Mouse (Mus musculus): ENCODE measurements around the gene Gp1bb. TPM values are rescaled to one million over a fixed set of nuclear protein-coding genes. Genes with fewer than 3 reads are reported as not detected.

Gp1bb gene
- 5.1 and 6.0 TPM in 2 replicates for polyA plus RNA-seq (2015; fragmentation: Nextera tagmentation; extraction: Ambion mirVana)

GRCm38 (mm10) chr16:18622019-18622418, at the start of gene Gp1bb:
Gene Gp1bb, minus strand, starts transcription at chr16:18622403.
- H3K4me1 ChIP-seq, result peaks cover 37% of the 10 kb centered on the region
- H3K4me3 ChIP-seq, result peak within 1 kb of the TSS; percentile 44
- no peak within 1 kb of the TSS for H3K9ac ChIP-seq
- H3K4me2 ChIP-seq, result peak within 1 kb of the TSS; percentile 79
- H3K9me3 ChIP-seq (replicated peaks), result no peaks in the 10 kb centered on the region
- WGBS, result 9% methylated on average over 17 of the region's 17 CpGs
- H3K36me3 ChIP-seq (ENCODE audit: poor library complexity, severe bottlenecking), result peaks cover 44% of the 10 kb centered on the region
- no peak within 1 kb of the TSS for H3K27ac ChIP-seq
- ATAC-seq, result no peak
- peaks cover 94% of the 10 kb centered on the region for H3K27me3 ChIP-seq

DNA sequence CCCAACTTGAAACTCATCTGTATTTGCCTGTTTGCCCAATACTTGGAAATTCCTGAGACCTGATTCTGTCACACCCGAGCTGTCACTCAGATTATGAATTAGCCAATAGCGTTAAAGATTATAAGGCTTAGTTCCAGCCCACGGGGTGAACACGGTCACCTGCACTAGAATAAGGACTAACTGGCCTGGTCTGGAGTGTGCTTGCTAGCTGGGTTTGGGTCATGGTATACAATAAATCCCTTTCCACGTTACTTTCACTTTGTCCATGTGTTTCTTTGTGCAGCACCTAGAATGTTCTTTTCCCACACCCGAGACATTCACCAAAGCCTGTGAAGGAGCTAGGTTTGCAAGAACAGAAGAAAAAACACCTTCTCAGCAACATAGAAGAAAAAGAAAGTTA, 47.7 kb upstream of the Gp1bb start:
- H3K27ac ChIP-seq, result no peak overlapping the region
- H3K27me3 ChIP-seq, result no peaks in the 10 kb centered on the region
- H3K4me3 ChIP-seq, result no peak overlapping the region
- no peaks in the 10 kb centered on the region for H3K4me1 ChIP-seq
- H3K9ac ChIP-seq, result no peak overlapping the region
- H3K4me2 ChIP-seq, result no peak overlapping the region
- WGBS, result 71% methylated on average over 6 of the region's 6 CpGs
- no peaks in the 10 kb centered on the region for H3K36me3 ChIP-seq (ENCODE audit: poor library complexity, severe bottlenecking)
- no peaks in the 10 kb centered on the region for H3K9me3 ChIP-seq (replicated peaks)
- no peak for ATAC-seq

DNA sequence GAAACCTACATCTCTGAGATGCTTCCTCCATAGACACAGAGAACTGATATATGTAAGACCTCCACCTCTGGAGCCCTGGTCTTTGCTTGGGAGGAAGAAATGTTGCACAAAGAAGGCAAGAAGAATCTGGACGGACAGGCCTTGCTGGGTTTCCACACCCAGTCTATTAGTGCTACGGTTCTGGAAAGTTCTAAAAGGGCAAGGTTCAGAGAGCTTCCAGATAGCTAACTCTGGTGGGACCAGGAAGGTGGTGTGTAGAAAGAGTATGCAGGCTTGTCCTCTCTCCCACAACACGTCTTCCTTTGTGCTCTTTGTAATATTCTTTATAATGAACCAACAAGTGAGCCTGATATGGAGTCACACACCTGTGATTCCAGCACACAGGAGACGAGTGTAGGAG, 36.4 kb upstream of the Gp1bb start:
- 80% methylated on average over 4 of the region's 4 CpGs for WGBS
- Histone ChIP-seq H3K27ac (no peak overlapping the region), H3K4me3 (no peak overlapping the region), H3K4me1 (no peaks in the 10 kb centered on the region), H3K4me2 (no peak overlapping the region), H3K27me3 (no peaks in the 10 kb centered on the region), H3K36me3 (ENCODE audit: poor library complexity, severe bottlenecking) (no peaks in the 10 kb centered on the region), H3K9ac (no peak overlapping the region), H3K9me3 (replicated peaks) (no peaks in the 10 kb centered on the region)
- ATAC-seq, result no peak

GRCm38 (mm10) chr16:18655372-18656098, 33.3 kb upstream of the Gp1bb start:
- H3K27me3 ChIP-seq, result no peaks in the 10 kb centered on the region
- WGBS, result 69% methylated on average over 5 of the region's 5 CpGs
- no peak for ATAC-seq
- no peaks in the 10 kb centered on the region for H3K9me3 ChIP-seq (replicated peaks)
- H3K4me2 ChIP-seq, result no peak overlapping the region
- H3K36me3 ChIP-seq (ENCODE audit: poor library complexity, severe bottlenecking), result no peaks in the 10 kb centered on the region
- no peak overlapping the region for H3K9ac ChIP-seq
- no peak overlapping the region for H3K4me3 ChIP-seq
- H3K4me1 ChIP-seq, result no peaks in the 10 kb centered on the region
- no peak overlapping the region for H3K27ac ChIP-seq

DNA sequence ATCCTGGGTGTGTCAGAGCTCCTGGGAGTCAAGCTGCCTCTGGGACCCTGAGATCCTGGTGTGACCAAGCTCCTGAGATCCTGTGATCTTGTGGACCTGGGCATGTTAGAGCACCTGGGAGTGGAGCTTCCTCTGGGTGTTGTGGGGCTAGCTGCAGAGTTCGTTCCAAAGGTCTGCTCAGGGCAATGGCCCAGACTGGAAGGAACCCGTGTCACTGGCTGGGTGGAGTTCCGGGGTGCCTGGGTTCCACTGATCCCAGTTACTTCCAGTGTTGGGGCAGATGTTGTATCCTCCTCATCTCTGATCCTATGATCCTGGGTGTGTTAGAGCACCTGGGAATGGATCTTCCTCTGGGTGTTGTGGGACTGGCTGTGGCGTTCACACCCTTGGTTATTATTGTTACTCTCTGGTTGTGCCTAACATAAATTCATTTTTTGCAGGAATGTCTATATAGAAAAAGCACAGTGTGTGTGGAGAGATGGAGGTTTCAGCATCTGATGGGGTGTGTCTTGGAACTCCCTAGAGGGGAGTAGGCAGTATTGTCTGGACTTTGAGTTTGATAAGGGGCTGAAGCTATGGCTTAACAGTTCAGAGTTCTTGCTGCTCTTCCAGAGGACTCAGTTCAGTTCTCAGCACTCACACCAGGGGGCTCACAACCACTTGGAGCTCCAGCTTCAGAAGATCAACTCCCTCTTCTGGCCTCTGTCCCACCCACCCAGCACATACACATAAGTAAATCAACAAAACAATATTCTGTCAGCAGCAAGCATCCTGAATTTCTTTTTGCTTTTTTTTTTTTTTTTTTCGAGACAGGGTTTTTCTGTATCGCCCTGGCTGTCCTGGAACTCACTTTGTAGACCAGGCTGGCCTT, 31.3 kb upstream of the Gp1bb start:
- Histone ChIP-seq H3K4me3 (no peak overlapping the region), H3K27me3 (no peaks in the 10 kb centered on the region), H3K9me3 (replicated peaks) (no peaks in the 10 kb centered on the region), H3K36me3 (ENCODE audit: poor library complexity, severe bottlenecking) (no peaks in the 10 kb centered on the region), H3K4me2 (no peak overlapping the region), H3K4me1 (no peaks in the 10 kb centered on the region), H3K9ac (no peak overlapping the region), H3K27ac (no peak overlapping the region)
- WGBS, result 87% methylated on average over 6 of the region's 6 CpGs
- no peak for ATAC-seq

- Histone ChIP-seq H3K36me3 (ENCODE audit: poor library complexity, severe bottlenecking) (no peaks in the 10 kb centered on the region), H3K4me2 (no peak overlapping the region), H3K4me1 (no peaks in the 10 kb centered on the region), H3K4me3 (no peak overlapping the region), H3K9me3 (replicated peaks) (no peaks in the 10 kb centered on the region; the same call in 1 of the 2 replicates), H3K9ac (no peak overlapping the region), H3K27ac (no peak overlapping the region), H3K27me3 (no peaks in the 10 kb centered on the region)
- WGBS, result 68% methylated on average over 3 of the region's 3 CpGs
- no peak for ATAC-seq
Measured at GRCm38 (mm10) chr16:18649126-18649525, 26.9 kb upstream of the Gp1bb start.

DNA sequence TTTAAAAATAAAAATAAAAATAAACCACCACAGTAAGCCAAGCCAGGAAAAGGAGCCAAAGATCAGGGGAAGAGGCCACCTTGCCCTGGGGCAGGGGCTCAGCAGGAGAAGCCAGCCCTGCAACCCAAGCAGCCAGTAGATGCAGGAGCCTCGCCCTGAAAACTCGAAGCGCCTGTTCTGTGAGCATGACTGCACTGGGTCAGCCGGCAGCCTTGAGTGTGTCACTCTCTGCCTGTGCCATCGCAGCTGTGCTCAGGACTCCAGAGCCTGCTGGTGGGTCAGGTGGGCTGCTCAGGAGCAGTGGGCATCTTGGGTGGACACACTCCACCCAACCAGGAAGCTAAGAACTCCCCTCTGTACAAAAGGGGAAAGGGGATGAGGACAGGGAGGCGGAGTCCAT, 23.1 kb upstream of the Gp1bb start:
- H3K4me1 ChIP-seq, result no peaks in the 10 kb centered on the region
- no peaks in the 10 kb centered on the region; the same call in 1 of the 2 replicates for H3K9me3 ChIP-seq (replicated peaks)
- WGBS, result 75% methylated on average over 6 of the region's 6 CpGs
- ATAC-seq, result no peak
- H3K27ac ChIP-seq, result no peak overlapping the region
- no peak overlapping the region for H3K9ac ChIP-seq
- no peak overlapping the region for H3K4me2 ChIP-seq
- H3K27me3 ChIP-seq, result no peaks in the 10 kb centered on the region
- H3K4me3 ChIP-seq, result no peak overlapping the region
- H3K36me3 ChIP-seq (ENCODE audit: poor library complexity, severe bottlenecking), result no peaks in the 10 kb centered on the region

- ATAC-seq, result no peak
- H3K4me3 ChIP-seq, result no peak overlapping the region
- no peaks in the 10 kb centered on the region for H3K27me3 ChIP-seq
- H3K36me3 ChIP-seq (ENCODE audit: poor library complexity, severe bottlenecking), result no peaks in the 10 kb centered on the region
- H3K9ac ChIP-seq, result no peak overlapping the region
- WGBS, result 68% methylated on average over 4 of the region's 4 CpGs
- no peak overlapping the region for H3K27ac ChIP-seq
- H3K4me1 ChIP-seq, result no peaks in the 10 kb centered on the region
- H3K9me3 ChIP-seq (replicated peaks), result no peaks in the 10 kb centered on the region; the same call in 1 of the 2 replicates
- no peak overlapping the region for H3K4me2 ChIP-seq
Measured at GRCm38 (mm10) chr16:18644485-18644884, 22.3 kb upstream of the Gp1bb start.

- 82% methylated on average over 11 of the region's 11 CpGs for WGBS
- Histone ChIP-seq H3K4me1 (no peaks in the 10 kb centered on the region), H3K27me3 (no peaks in the 10 kb centered on the region), H3K4me2 (no peak overlapping the region), H3K27ac (no peak overlapping the region), H3K9ac (no peak overlapping the region), H3K4me3 (no peak overlapping the region), H3K9me3 (replicated peaks) (no peaks in the 10 kb centered on the region; the same call in 1 of the 2 replicates), H3K36me3 (ENCODE audit: poor library complexity, severe bottlenecking) (no peaks in the 10 kb centered on the region)
- ATAC-seq, result no peak
Measured at GRCm38 (mm10) chr16:18643406-18643998, 21.3 kb upstream of the Gp1bb start.

DNA sequence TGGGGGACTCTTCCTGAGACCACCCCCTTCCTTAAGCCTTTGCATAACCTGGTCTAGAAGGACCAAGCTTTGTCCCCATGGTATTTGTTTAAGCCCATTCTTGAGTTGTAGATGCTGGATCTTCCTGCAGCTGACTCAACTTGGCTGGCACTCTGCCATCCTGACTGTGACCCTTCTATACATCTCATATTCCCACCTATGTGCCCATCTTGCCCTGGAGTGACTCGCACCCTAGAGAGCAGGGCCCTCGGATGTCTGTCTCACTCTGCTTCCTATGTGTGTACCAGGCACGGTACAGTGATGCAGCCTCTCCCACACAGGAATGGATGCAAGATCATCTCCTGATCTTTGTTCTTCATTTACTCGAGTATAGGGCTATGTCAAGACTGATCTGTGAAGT, 20.7 kb upstream of the Gp1bb start:
- H3K4me3 ChIP-seq, result no peak overlapping the region
- no peaks in the 10 kb centered on the region for H3K27me3 ChIP-seq
- H3K27ac ChIP-seq, result no peak overlapping the region
- no peak overlapping the region for H3K9ac ChIP-seq
- no peaks in the 10 kb centered on the region for H3K9me3 ChIP-seq (replicated peaks)
- no peak for ATAC-seq
- WGBS, result 84% methylated on average over 4 of the region's 4 CpGs
- H3K4me1 ChIP-seq, result no peaks in the 10 kb centered on the region
- no peaks in the 10 kb centered on the region for H3K36me3 ChIP-seq (ENCODE audit: poor library complexity, severe bottlenecking)
- no peak overlapping the region for H3K4me2 ChIP-seq

DNA sequence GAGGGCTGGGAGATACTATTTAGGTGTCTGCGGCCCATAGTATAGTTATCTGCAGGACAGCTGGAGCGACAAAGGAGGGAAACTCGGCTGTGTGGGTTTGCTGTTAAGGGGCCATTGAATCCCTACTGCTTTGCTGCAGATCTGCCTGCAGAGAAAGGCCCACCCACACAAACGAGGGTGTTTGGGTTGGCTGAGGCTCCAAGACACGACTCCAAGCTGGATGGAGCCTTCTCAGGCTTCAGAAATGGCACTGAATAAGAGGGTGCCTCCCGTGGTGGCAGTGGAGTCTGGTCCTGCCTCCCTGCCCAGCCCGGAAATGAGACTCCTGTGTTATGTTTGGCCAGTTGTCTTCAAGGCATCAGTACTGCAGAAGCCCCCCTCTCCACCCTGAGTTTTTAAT, 20.1 kb upstream of the Gp1bb start:
- H3K9me3 ChIP-seq (replicated peaks), result no peaks in the 10 kb centered on the region
- H3K27ac ChIP-seq, result no peak overlapping the region
- no peaks in the 10 kb centered on the region for H3K36me3 ChIP-seq (ENCODE audit: poor library complexity, severe bottlenecking)
- no peaks in the 10 kb centered on the region for H3K27me3 ChIP-seq
- no peak overlapping the region for H3K4me3 ChIP-seq
- no peak overlapping the region for H3K9ac ChIP-seq
- no peak for ATAC-seq
- 69% methylated on average over 7 of the region's 7 CpGs for WGBS
- H3K4me1 ChIP-seq, result no peaks in the 10 kb centered on the region
- H3K4me2 ChIP-seq, result no peak overlapping the region

- H3K4me2 ChIP-seq, result no peak overlapping the region
- no peaks in the 10 kb centered on the region for H3K4me1 ChIP-seq
- H3K9ac ChIP-seq, result no peak overlapping the region
- no peak overlapping the region for H3K4me3 ChIP-seq
- no peak overlapping the region for H3K27ac ChIP-seq
- H3K9me3 ChIP-seq (replicated peaks), result 0 out of 2 replicates have a peak, but pooled peaks cover 3% of the 10 kb centered on the region
- 78% methylated on average over 1 of the region's 1 CpGs for WGBS
- H3K27me3 ChIP-seq, result no peaks in the 10 kb centered on the region
- H3K36me3 ChIP-seq (ENCODE audit: poor library complexity, severe bottlenecking), result no peaks in the 10 kb centered on the region
- no peak for ATAC-seq
Measured at GRCm38 (mm10) chr16:18639382-18639929, 17.3 kb upstream of the Gp1bb start.

Data from forebrain, embryonic 13.5 days (tissue).